Mouse (Mus musculus) left cerebral cortex, adult 11 months (tissue): ENCODE results near the gene Cgn.

Experiments used
- DNase-seq: peaks from one replicate; pipeline ENCODE4 v3.0.0; 2022; ENCODE audit warnings: low spot score

Cgn gene

GRCm38 (mm10) chr3:94786367-94786835 lies at the start of gene Cgn:
Gene Cgn (minus strand): TSS chr3:94786492.
- DNase-seq: peak; percentile 87

GRCm38 (mm10) chr3:94835396-94835795 lies 49.1 kb upstream of the Cgn start:
- no peak for DNase-seq

- no peak for DNase-seq
These were observed 47.1 kb upstream of the Cgn start for GRCm38 (mm10) chr3:94833358-94833757.

- no peak for DNase-seq
These were observed 46.4 kb upstream of the Cgn start for GRCm38 (mm10) chr3:94832701-94833100.

GRCm38 (mm10) chr3:94832100-94832499 lies 45.8 kb upstream of the Cgn start:
- DNase-seq: no peak

- no peak for DNase-seq
These were observed 37.8 kb upstream of the Cgn start for GRCm38 (mm10) chr3:94824110-94824509.

- DNase-seq: no peak
These were observed 35.8 kb upstream of the Cgn start for GRCm38 (mm10) chr3:94822082-94822481.

- DNase-seq: no peak
These were observed 34.8 kb upstream of the Cgn start for GRCm38 (mm10) chr3:94821008-94821638.

GRCm38 (mm10) chr3:94819452-94820425 lies 33.4 kb upstream of the Cgn start:
- DNase-seq: no peak

GRCm38 (mm10) chr3:94817731-94818130 lies 31.4 kb upstream of the Cgn start:
- no peak for DNase-seq

- DNase-seq: no peak
These were observed 29.3 kb upstream of the Cgn start for GRCm38 (mm10) chr3:94815603-94816002.

- DNase-seq: no peak
These were observed 28.4 kb upstream of the Cgn start for GRCm38 (mm10) chr3:94814663-94815062.

- DNase-seq: no peak
These were observed 27.8 kb upstream of the Cgn start for GRCm38 (mm10) chr3:94814063-94814462.

- DNase-seq: no peak
These were observed 27.4 kb upstream of the Cgn start for GRCm38 (mm10) chr3:94813651-94814050.

- DNase-seq: no peak
These were observed 25.3 kb upstream of the Cgn start for GRCm38 (mm10) chr3:94811628-94812027.

- no peak for DNase-seq
These were observed 22.0 kb upstream of the Cgn start for GRCm38 (mm10) chr3:94808296-94808695.

GRCm38 (mm10) chr3:94804976-94805375 lies 18.7 kb upstream of the Cgn start:
- DNase-seq: no peak

- no peak for DNase-seq
These were observed 17.9 kb upstream of the Cgn start for GRCm38 (mm10) chr3:94804146-94804545.

- no peak for DNase-seq
These were observed 9.9 kb upstream of the Cgn start for GRCm38 (mm10) chr3:94796181-94796580.

- no peak for DNase-seq
These were observed 9.4 kb upstream of the Cgn start for GRCm38 (mm10) chr3:94795596-94796140.

GRCm38 (mm10) chr3:94794359-94794758 lies 8.1 kb upstream of the Cgn start:
- no peak for DNase-seq

GRCm38 (mm10) chr3:94793672-94794071 lies 7.4 kb upstream of the Cgn start:
- DNase-seq: no peak

- DNase-seq: no peak
These were observed 6.0 kb upstream of the Cgn start for GRCm38 (mm10) chr3:94792258-94792657.
